Mouse (Mus musculus) lung, postnatal 0 days (tissue): Measurements from ENCODE around the gene Gpd2.

Experiments
- CTCF ChIP-seq: IDR thresholded peaks from 2 replicates; pipeline ENCODE4 v1.5.1; 2016; ENCODE audit warnings: antibody characterized with exemption, mild to moderate bottlenecking
- EP300 ChIP-seq: IDR thresholded peaks from 2 replicates; pipeline ENCODE4 v1.6.1; 2016; ENCODE audit warnings: antibody characterized with exemption, mild to moderate bottlenecking, control low read depth

DNA sequence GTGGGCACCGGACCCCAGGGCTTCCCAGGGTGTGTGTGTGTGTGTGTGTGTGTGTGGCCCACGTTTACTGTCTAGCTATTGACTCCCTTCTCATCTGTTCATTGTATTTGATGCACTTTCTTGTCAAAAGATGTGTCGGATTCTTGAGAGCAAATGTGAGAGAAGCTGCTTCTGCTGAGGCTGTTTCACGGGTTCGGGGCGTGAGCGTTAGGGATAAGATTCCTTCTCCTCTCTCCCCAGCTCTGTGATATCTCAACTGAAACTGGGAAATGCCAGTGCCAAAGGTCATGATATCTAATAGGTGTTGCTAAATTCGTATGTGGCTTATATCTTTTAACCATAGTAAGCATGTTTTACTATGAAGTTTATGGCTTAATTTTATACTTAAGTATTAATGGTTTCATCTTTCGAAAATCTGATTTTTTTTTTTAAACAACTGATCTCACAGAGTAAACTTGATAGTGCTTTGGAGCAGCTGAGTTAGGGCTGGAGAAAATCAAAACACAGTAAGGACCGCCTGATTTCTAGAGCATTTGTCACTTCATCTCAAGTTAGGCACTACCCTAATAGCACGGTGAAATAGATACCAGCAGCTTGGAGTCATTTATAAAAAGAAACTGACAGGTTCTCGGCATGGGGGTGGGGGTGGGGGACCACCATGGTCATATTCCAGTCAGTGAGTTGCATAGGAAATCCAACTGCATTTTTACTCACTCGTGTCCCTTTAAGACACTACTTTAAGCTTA lies 32.4 kb downstream of the Gpd2 start:
- no peak for TF ChIP-seq CTCF
- TF ChIP-seq EP300 = no peak
